Mouse (Mus musculus) kidney, postnatal 25 days (tissue): ENCODE measurements at regions not wholly inside any gene's neighbourhood (a gene's known extent, or its start where the extent isn't known, plus 50 kb on each side); places are given as distances from the start of the nearest gene placed in this dataset.
A peak's percentile ranks its signal among the peaks of the same experiment; 100 is the strongest.

ENCODE experiments used
- DNase-seq, 2 experiments: peaks; one replicate each; pipeline ENCODE4 v3.0.0; 2021; ENCODE audit warnings: mixed read lengths in 2 of 2

DNA sequence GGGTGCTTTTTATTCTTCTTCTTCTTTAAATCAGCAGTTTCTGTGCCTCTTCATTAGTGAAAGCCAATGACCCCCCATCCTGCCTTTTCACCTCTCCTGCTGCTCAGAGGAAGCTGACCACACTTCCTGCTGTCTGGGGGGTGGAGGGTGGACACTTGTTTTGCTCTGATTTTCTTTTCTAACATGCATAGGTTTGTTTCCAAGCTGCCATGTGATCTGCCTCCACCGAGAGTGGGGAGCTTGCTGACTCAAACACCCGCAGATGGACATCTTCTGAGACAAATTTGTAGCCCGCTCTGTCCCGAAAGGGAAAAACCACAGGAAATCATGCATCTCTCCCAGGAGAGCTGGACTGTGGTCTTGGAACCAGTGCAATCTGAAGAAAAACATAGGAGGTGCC lies 141.3 kb downstream of the Gm826 start:
- DNase-seq, result peak; percentile 14 to 45

DNA sequence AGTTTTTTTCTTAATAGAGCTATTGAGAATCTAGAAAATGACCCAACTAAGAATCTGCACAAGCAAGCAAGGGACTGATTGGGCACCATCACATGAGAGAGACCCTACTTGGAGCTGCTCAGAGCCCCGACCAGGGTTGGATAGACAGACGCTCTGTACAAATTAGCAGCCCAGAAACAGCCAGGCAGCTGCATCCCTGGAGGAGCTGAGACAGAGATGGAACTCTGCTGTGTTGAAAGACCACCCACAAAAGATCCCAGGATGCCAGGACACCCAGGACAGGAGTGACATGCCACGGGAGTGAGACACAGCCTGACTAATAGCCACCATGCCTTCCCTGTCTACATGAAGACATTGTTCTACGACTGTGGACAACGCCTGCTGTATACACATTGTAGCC lies 147.9 kb downstream of the Gm826 start:
- no peak for DNase-seq

DNA sequence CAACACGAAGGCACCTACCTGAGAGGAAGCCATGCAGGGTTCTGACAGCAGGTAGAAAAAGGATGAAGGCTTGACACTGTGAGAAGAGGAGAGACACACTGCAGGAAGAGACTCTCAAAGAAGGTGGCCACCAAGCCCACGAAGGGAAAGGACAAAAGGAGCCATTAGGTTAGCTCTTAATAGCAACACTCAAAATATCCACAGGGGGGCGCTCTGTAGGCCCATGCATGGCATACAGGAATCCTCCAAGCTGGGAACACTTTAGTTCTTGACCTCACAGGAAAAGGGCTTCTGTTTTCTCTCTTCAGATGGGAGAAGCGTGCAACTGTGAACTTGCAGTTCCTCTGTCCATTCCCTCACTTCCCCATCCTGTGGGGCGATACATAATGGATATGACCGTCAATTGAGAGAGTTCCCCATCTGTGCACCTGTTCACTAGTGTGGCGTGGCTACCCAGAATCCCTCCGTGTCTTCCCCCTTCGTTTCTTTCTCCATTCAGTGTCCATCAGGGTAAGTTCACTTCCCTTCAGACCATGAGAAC lies 162.9 kb downstream of the Gm826 start:
- peak in 1 of 2 experiments; percentile 42 for DNase-seq

DNA sequence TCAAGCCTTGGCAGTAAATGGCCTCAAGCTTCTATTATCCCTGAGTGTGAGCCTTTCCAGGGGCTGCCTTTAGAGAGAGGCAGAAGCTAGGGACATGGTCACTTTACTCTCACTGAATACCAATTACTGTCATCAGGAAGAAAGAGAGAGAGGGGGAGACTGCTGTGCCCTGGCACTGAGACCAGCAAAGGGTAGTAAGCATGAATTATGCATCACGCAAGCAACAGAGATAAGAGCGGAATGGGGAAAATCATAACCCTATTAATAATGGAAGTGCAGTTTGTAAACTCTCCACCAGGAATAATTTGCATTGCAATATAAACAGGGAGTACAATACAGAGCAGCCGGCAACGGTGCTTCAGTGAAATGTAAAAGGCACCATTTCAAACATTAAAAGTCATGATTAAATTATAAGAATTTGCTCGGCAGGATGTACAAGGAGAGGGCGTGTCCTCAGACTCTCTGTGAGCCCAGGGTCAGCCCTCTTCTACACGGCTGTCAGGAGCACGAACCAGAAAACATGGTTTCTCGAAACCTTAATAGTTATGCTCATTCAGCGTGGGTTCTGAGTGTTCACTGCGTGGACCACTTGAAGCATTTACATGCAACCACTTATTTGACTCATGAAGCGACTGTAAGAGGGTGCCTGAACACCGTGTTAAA lies 175.2 kb downstream of the Gm826 start:
- DNase-seq, result no peak

DNA sequence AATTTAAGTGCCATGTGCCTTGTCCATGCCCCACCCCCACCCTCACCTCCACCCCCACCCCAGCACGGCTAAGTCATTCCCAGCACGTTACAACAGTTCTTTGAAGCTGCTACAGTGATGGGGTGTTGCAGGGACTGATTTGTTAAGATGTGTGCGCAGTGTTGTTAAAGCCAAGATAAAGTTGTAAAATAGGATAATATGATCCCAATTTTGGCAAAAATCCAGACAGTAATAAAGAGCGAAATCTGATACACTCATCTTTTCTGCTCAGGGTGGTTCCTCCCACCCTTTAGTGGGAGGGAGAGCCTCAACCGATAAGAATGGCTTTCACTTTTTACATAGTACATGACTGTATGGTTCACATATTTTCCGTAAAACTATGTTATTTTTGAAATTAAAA lies 180.2 kb downstream of the Gm826 start:
- no peak for DNase-seq

DNA sequence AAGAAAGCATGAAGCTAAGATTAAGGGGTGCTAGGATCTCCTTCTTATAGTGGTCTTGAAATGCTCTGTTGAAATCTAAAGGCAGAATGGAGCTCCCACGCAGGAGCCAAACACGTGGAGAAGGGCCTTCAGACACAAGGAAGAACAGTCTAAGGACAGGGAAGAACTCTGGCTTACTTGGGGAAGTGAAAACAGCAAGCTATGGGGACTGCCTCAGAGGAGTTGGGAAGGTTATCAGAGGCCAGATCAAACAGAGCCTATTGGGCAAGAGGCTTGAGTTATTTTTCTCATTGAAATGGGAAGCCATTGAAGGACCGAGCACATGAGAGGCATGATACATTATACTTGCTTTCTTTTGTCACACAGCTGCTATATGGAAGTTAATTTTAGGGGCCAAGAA lies 181.9 kb downstream of the Gm826 start:
- DNase-seq, result no peak

DNA sequence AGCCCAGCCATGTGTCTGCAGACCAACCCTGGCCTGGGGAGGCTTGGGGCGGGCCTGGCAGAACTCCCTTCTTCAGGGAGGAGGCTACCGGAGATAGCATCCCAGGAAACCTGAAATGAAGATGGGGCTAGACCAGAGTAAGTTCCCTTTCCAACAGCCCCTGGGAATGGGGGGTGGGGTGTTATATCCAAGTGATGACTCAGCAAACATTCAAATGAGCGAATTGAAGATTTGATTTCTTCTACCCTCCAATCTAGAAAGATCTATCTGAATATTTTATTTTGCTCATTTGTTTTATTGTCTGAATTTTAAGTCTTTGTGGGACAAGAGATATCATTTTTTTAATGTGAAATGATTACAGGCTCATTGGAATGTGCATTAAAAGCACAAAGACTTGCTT lies 185.0 kb downstream of the Gm826 start:
- DNase-seq, result no peak

DNA sequence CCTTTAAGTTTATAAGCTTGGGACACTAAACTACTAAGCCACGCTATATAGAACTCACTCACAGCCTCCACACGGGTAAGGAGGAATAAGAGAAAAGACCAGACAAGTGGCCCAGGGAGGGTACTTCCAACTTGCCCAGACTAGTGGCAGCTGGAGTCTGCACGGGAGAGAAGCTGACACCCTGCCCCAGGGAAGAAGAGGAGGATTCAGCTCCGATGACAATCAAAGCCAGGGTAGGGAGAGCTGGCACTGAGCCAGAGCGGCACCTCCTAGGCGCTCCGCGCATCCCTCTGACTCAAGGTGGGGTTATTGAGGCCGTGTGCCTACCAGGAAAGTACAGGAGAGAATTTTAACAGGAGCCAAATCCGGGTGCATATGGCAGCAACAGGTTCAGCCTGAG lies 185.4 kb downstream of the Gm826 start:
- DNase-seq, result no peak

DNA sequence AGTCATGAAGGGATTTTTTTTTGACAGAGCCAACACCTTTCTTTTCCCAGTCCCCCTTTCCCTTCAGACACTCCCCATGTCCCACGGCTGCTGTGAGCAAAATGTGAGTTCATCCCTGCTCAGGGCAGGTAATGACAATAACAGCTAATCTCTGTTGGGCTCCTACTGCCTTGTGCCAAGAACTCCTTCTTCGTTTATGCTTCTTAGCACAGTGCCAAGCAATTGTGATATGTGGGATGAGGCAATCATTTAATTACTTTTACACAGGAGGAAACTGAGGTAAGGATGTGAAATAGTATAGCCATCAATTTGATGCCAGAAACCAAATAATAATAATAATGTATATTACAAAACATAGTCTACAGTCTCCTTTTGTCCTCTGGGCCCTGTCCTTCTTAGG lies 185.9 kb downstream of the Gm826 start:
- DNase-seq, result no peak

DNA sequence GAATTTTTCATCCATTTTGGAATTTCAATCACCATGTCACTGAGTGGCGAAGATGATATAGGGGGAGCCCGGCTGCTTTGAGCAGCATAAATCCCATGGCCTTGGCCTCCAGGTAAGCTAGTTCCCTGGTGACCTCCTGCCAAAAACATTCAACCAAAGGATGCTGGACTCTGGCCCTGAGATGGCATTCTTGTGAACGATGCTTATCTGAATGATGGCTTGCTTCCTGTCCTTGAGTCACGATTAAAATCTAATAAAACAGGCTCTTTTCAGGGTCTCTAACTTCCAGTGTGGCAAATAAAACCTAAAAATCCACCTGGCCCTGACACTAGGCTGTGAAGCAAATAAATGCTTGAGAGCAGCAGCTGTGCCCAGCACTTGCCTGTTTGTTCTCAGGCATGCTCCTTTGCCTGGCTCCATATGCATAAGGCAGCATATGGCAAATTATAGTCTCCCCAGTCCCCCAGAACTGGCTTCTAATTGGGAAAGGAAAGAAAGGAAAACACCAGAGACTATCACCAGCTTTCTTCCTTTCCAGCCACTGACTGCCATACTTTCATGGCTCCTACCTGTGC lies 193.7 kb downstream of the Gm826 start:
- no peak for DNase-seq

DNA sequence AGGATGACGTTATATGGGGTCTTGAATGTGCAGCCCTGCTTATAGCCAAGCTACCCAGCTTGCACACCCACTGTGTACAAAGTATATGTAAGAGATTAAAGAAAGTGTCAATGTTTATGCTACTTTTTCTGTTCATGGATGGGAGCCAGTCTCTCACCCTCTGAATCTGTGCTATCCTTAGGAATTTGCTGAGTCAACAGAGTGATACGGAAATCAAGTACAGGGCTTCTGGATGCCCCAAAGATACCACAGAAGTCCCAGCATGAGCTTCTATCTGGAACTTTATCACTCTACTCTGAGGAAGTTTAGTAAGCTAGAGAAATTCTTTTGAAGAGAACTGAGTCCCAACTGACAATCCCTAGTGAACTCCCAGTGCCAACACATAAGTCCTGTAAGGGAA lies 195.9 kb downstream of the Gm826 start:
- no peak for DNase-seq

DNA sequence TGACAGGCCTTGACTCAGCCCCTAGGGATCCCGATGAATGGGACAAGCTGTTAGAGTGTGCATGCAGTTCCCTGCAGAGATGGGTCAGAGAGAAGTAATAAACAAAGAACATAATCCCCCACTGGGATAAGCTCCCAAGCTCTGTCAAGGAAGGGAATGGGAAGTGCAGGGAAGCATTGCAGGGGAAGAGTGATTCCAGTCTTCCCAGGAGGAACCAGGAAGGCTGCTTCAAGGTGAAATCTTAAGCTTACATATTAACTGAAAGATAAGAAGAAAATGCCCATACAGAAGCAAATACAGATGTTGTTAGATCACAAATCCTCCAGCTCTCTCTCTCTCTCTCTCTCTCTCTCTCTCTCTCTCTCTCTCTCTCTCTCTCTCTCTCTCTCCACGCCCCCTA lies 202.2 kb downstream of the Gm826 start:
- DNase-seq, result no peak

DNA sequence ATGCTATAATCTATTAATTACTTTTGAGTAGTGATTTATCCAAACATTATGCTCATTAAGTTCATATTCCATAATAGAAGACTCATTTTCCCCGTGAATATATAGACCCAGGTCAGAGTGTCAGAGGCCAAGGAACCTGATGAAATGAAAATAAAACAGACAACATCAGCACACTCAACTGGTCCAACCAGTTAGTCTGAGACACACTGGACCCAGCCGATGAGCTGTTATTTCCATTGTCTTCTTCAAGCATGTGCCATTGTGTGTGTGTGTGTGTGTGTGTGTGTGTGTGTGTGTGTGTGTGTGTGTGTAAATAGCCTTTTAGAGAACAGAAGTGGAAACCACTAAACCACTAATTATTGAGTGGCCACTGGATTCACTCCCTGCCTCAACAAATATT lies 202.6 kb downstream of the Gm826 start:
- DNase-seq, result no peak

DNA sequence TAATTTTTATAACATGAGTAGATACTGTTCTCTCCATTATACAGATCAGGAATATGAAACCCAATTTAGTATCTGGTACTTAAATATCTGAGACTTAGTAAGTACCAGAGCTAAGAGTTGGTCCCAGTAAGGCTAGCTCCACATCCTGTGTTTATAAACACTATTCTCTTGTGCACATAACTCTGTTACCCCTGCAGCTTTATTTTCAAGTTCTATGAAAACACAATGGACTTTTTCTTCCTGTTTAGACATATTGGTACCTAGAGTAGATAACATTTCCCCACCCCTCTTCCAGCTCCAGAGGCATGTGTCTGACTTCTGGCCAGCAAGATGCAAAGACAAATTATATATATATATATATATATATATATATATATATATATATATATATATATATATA lies 216.8 kb downstream of the Gm826 start:
- DNase-seq, result no peak

DNA sequence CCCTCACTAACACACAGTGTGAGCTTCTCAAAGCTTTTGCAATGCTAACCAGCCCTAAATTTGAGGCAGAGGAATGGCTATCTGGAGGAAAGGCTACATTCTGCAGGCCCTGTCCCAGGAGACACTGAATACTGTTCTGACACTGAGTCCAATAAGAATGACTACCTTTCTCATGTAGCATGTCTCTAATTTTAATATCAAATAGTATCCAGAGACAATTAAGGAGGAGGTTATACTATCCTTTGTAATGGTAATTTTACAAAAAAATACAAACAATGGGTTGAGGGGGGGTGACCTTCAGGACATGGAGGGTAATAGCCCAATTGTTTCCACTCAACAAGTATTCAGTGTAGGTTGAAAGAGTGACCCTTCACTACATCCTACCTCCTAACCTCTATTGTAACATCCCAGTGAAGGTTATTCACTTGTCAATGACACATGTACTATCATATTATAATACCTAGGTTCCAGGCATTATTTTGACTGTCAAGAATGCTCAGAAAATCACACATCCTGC lies 222.7 kb downstream of the Gm826 start:
- DNase-seq, result no peak

DNA sequence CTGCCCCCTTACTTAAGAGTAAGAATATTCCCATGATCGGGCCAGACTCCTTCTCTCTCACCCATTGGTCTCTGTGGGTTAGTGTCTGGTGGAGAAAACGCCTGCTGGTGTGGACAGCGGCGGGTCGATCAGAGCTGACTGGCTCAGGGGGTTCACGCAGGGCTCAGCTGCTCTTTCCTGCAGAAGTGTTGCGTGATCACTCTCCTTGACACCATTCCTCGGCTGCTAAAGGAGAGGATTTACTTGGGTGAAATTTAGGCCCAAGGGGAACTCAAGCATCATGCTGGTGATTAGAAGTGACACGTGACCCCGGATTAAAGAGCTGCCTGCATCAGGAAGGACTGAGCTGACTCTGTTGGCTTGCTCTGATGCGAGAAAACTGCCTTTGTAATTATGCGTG lies 240.9 kb downstream of the Gm826 start:
- DNase-seq, result no peak

DNA sequence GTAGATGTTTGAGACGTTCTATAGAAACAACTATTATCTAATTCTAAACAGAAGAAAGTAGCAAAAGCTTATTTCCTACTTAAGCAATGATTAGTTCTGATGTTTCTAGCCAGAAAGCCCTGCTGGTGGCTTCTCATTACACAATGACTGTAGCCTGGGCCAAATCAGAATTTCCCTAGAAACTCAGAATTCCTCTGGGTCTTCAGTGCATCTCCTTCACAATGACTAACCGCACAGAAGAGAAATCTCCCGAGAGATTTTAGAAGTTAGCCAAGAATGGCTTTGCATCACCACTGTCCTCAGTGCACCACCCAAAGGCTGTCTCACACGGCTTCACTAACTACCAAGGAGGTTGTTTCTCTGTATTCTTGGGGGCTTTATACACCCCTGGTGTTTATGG lies 248.0 kb downstream of the Gm826 start:
- no peak for DNase-seq

DNA sequence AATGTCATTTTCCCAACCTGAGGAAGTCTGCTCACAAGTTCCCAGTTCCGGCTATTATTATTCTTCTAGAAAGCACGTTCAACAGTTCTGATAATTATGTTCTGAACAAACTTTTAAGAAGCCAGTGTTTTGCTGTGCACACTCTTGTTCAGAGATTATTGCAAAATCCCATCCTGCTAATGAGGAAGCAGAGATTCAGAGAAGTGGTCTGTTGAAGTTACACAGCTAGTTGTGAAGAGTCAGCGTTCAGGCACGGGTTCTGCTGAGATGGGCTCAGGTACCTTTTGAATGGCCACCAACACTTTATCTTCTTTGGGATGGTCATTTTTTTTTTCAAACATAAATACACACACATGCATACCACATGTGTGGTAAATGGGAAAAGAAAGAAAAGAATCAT lies 250.3 kb downstream of the Gm826 start:
- no peak for DNase-seq

DNA sequence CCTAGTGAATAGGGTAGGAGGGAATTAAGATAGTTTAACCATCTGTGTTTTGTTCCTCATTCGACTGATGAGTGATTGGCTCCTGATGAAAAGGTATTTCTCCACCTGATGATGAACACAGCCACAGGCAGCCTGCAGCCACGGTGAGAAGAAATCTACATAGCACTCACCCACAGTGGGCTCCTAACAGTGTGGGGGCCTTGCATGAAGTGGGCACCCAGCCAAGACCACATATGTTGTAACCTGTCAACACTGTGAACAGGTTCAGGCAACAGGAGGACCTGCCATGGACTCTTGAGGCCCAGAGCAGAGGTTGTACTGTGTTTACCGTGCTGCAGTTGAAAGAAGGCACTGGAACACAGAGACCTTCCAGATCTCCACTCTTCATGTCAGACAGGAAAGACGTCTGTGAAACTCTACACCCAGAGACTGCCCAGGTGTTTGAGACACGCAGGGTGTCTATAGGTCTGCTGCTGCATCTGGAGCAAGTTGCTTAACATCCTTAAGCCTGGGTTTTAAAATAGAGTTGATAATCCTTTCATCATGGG lies 251.8 kb downstream of the Gm826 start:
- no peak for DNase-seq

DNA sequence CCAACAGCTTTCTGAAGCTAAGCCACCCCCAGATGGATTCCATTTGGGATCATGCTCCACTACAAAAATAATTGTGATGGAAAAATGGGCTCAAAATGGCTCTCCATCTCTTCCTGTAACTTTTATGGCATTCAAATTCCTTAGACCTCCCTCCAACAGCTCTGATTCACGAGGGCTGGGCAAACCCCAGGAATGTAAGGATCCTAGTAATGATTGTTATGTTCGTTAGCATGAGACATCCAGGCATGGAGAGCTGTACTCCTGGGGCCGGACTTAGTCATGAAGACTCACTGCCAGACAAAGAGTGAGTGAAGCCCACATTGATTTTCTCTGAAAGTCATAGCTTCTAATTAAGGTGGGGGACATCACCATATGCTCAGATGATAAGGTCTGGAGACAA lies 258.3 kb downstream of the Gm826 start:
- DNase-seq, result no peak

DNA sequence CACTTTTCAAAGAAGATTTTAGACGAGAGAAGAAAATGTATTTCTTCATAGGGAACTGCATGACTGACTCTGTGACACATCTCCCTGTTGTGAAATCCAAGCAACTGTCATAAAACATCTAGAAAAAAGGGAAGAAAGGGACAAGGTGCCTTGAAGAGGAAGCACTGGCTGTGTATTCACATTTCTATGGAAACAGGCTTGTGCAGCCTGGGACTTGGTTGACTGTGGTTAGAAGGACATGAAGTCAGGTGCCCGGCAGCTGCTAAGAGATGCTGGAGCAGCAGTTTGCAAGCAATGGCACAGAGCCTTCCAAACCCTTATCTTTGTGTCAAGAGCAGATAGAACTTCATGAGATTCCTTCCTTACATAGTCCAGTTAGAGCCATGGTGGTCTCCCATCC lies 263.5 kb downstream of the Gm826 start:
- DNase-seq, result no peak

DNA sequence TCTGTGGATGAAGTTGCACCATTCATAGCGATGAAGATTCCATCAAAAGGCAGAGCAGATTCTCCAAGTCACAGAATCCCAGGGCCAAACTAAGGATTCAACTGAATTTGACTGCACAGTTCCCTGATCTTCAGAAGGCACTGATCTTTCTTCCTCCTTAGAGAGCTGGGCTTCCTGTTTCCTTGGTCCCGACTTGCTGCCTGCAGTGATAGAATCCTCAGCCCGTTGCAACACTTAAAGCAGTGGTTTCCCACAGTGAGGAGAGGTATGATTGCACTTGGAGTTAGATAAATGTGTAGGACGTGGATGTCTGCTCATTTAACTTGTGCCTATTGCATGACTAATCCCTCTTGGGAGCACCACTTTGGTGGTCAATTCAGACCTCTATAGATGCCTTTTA lies 265.2 kb downstream of the Gm826 start:
- DNase-seq, result no peak

DNA sequence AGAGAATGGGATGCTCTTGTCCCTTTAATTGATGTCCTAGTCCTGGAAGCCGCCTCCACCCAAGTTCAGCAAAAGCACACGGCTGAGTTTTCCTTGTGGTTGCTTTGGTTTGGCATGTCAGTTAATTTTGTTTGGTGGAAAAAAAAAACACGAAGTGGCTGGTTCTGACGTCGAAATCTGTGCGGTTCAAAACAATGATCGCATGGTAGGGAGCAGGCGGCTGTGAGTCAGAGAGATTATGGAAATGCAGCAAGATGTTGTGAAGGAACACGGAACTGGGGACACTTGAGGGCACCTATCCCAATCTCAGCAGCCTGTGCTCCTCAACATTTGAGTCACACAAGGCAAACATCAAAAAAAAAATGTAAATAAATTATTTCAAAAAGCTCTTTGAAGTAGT lies 266.1 kb downstream of the Gm826 start:
- no peak for DNase-seq

DNA sequence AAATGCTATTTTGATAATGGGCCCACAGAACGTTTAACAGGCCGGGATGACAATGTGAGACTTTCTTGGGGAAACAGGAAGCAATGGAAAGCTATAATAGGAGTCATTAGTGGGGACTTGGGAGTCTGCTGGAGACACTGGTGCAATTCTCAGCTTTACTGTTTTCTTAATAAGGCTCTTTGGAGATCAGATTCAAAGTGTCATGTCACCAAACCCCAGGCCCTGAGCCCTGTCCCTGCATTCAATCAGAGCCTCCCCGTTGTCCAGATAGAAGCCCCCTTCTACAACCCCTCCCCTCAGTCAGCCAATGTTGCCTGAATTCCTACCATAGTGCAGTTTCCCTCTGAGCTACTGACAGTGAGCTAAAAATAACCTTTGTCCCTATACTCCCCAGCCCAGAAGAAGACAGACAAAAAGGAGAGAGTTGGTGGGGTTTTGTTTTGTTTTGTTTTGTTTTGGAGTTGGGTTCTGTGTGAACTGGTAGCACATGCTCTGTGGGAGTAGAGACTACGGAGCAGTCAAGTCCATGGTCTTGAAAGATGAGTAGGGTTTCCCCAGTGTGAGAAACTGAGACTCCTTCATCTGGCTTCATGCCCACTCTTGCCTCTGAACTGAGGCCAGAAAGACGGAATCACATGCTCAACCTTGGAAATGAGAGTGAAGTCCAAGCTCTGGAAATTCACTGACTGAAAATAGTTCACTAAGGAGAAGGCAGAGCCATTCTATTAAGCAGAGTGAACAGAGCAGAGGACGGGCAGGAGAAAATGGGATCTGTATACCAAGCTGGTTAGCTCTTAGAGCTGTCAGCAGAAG lies 267.3 kb downstream of the Gm826 start:
- peak; percentile 75 to 83 for DNase-seq
